Mouse (Mus musculus) forelimb bud, embryonic 11.5 days (tissue): ENCODE results near the gene Fbxl2.
A peak's percentile ranks its signal among the peaks of the same experiment; 100 is the strongest.
"Not testable (repeated sequence)": the region's sequence is repeated elsewhere in the genome, so short reads cannot be mapped to it uniquely, and the experiment has no call there.

Experiments used
- DNase-seq: peaks from one replicate; pipeline ENCODE4 v3.0.0-alpha.2; 2012; ENCODE audit warnings: low read depth, low spot score

The Fbxl2 gene

DNA sequence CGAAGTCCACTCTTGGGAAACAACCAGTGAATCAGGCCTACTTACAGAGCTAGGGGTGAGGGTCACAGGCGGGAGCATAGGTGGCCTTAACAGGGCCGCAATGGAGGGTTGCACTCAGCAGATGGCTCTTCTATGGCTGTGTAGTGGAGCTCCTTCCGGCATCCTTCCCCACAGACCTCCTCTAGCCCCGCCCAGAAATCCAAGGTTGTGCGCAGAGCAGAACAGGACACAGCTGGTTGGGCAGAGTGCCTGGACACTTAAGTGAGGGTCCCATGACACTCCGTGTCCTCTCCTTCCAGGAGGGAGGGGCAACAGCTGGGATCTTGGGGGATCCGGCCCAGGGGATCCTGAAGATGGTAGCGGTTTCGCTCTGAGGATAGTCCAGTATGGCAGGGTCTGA lies at the start of gene Fbxl2:
TSS of gene Fbxl2 (minus strand) at position 164 of the 400 bp plus-strand sequence.
- DNase-seq, result no peak

DNA sequence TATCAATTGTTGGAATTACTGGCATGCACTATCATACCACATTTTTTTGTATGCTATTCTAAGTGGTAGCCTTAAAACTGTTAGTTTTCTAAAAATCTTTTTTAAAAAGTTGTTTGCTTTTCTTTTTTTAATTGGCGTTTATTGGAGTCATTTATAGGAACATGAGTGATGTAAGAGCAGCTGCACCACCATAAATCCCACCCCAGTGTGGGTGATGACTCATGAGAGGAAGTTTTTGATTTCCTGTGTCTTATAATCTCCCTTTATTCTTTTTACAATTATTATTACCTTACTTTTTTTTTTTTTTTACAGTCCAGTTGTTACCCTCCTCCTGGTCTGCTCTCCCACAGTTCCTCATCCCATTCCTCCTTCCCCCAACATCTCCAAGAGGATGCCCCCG lies 48.9 kb upstream of the Fbxl2 start:
- DNase-seq, result no peak

GRCm38 (mm10) chr9:114092188-114092587 lies 46.2 kb upstream of the Fbxl2 start:
- DNase-seq, result peak; percentile 51

- DNase-seq, result not testable (repeated sequence)
Observed at GRCm38 (mm10) chr9:114088885-114089284, 42.9 kb upstream of the Fbxl2 start.

- DNase-seq, result no peak
Observed at GRCm38 (mm10) chr9:114087106-114087815, 41.3 kb upstream of the Fbxl2 start.

- DNase-seq, result no peak
Observed at GRCm38 (mm10) chr9:114086422-114086821, 40.4 kb upstream of the Fbxl2 start.

DNA sequence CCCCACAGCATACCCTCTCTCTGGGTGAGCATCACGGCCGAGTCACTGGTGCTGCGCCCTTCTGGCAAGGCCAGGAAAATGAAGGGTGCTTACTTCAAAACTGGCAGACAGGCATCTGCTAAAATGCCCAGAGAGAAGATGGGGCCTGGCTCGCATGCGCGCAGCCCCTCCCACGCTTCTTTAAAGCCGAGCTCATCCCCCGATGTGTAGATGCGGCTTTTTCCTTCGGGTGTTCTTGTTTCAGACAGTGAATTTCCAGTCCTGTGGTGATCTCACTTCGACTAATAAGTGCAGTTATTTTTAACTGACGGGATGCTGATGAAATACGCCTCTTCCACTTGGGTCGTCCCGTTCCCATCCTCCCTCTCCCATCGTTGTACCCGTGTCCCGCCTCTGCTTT lies 27.7 kb upstream of the Fbxl2 start:
- no peak for DNase-seq

GRCm38 (mm10) chr9:114069372-114069771 lies 23.4 kb upstream of the Fbxl2 start:
- DNase-seq, result no peak

DNA sequence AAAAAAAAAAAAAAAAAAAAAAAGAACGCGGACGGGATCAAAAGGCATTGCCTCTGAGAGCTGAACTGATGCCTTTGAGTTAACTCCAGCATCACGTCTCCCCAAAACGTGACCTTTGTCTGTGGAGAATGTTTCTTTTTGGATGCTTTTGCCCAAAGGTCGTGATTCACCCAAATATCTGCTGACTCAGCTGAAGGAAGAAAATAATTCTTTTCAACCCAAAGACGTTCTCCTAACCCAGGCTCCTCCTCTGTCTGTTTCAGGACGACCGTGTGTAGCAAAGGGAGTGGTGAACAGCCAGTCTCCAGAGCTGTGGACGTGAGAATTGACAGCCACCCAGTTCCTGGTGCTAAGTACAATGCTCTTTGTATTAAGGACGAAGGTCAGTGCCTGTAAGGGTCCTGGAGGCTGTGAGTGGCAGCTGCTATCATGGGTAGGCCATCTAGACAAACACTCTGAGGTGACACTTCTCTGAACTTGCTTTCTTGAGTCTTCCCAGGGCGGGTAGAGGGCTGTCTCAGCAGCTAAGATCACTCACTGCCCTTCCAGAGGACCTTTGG lies 22.6 kb upstream of the Fbxl2 start:
- no peak for DNase-seq

DNA sequence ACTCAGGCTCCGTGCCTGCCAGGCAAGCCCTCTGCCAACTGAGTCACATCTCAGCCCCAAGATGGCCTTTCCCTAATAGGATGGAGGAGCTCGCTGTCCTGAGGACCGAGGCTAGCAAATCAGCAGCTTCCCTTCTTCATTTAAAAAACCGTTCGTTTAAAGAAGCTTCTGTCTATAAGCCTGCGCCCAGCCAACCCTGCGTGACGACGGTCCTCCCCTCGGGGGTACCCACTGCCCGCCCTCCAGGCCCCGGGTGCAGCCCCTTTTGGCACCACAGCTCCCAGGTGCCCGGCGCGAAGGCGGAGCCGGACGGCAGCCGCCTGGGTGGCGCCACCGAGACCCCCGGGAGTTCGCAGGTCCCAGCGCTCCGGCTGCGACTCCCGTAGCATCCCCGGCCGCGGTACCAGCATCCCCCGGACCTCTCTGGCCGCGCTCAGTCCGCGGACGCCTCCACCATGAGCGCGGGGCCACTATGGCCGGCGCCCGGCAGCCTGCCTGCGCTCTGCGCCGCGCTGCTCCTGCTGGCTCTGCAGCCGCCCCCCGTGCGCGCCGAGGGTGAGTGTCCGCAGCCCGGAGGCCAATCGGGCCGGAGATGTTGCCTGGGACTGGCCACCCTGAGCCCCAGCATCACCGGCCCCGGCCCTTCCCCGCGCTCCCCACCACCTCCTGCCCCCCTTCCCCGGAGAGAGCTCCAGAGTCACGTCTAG lies 11.3 kb upstream of the Fbxl2 start, which contains the start of gene Susd5:
TSS of gene Susd5 (plus strand) at position 51 of the 707 bp plus-strand sequence.
- no peak for DNase-seq

GRCm38 (mm10) chr9:114052866-114053265 lies 6.9 kb upstream of the Fbxl2 start:
- no peak for DNase-seq

DNA sequence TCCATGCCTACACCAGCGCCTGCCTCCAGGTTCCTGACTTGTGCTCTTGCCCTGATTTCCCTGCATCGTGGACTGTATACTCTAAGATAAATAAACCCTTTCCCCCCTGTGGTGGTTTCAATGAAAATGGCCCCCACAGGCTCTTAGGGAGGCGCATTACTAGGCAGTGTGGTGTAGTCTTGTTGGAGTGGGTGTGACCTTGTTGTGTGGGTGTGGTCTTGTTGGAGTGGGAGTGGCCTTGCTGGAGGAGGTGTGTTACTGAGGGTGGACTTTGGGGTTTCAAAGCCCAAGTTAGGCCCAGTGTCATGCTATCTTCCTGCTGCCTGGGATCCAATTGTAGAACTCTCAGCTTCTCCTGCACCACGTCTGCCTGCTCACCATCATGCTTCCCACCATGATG lies 6.0 kb upstream of the Fbxl2 start:
- DNase-seq, result no peak

DNA sequence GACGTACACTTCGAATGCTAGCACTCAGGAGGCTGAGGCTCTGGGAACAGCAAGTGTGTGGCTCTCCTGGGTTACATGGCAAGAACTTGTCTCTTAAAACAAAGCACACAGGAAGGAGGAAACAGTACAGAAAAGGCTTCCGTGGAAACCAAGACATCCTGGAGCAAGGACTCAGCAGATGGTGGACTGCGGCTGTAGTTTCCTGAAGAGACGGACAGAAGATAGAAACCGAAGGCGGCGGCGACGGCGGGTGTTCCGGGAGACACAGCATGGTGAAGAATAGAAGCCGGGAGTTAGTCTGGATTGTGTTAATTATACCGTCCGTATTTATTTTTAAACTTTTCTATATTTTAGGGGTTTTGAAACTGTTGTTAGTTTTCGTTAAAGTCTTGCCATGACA lies 4.8 kb upstream of the Fbxl2 start:
- DNase-seq, result no peak

DNA sequence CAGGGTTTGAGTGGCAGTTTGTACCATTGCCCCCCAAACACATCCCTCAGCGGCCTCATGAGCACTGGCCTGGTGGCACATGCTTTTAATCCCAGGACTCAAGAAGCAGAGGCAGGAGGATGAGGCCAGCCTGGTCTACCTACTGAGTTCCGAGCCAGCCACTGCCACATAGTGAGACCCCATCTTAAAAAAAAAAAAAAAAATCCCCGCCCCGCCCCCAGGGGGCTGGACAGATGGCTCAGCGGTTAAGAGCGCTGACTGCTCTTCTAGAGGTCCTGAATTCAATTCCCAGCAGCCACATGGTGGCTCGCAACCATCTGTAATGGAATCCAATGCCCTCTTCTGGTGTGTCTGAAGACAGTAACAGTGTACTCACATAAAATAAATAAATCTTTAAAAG lies 4.1 kb upstream of the Fbxl2 start:
- no peak for DNase-seq

DNA sequence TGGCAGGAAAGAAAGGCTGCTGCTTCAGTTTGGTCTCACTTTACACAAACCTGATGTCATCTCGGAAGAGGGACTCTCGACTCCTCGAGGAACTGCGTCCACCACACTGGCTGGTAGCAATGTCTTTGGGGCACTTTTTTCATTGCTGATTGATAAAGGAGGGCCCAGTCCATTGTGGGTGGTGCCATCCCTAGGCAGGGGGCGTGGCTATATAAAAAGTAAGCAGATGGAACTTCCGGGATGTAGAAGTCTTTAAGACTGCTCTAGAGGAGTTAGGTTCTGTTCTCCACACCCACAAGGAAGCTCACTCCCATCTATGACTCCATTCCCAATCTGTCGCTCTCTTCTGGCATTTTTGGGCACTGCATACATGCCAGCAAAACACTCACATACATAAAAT lies 685 bp upstream of the Fbxl2 start:
- no peak for DNase-seq

GRCm38 (mm10) chr9:114044446-114044845 lies 1.5 kb downstream of the Fbxl2 start:
- DNase-seq, result no peak

GRCm38 (mm10) chr9:114042490-114042889 lies 3.5 kb downstream of the Fbxl2 start:
- DNase-seq, result no peak

GRCm38 (mm10) chr9:114040945-114041344 lies 5.0 kb downstream of the Fbxl2 start:
- DNase-seq, result no peak

GRCm38 (mm10) chr9:114026261-114026934 lies 19.6 kb downstream of the Fbxl2 start:
- DNase-seq, result peak; percentile 84

DNA sequence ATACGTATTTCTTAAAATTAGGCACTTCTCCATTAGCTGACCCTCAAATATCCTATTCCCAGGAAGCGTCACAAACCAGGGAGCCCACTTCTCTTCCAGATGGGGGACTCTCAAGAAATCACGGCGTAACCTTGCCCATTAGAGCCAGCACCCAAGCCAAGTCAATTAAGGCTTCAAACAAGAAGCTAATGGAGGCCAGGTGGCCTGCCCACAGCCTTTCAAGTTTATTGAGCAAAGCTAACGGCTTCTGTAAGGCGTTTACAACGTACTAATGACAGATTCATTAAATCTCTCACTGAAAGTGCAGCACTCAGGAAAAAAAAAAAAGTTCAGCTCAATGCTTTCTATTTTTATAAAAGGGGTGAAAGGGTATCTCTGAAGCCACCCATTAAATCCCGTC lies 20.1 kb downstream of the Fbxl2 start:
- DNase-seq, result peak; percentile 66

DNA sequence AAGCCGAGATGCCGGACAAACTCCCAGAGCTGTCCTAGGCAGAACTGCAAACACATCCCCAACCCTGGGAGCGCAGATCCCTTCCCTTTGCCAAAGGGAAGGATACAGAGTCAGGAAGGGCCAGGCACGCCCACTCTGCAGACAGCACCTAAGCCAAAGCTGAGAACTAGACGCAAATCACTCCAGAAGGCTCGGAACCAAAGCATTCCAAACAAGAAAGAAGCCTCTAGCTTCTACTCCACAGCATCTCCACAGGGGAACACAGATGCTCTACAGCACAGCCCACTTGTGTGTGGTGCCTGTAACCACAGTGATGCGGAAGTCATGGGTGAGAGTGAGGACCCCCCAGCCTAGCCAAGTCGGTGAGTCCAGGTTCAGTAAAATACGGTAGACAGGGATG lies 20.8 kb downstream of the Fbxl2 start:
- no peak for DNase-seq

GRCm38 (mm10) chr9:114022141-114022540 lies 23.9 kb downstream of the Fbxl2 start:
- DNase-seq, result no peak
